Mouse (Mus musculus): ENCODE measurements around the gene Usp25.

- TF ChIP-seq POLR2A (IDR thresholded peaks at IDR 0.05; ENCODE audit: borderline replicate concordance, low read depth, low read length) (no peak), CTCF (IDR thresholded peaks at IDR 0.05; ENCODE audit: low read depth, low read length) (no peak)
Measured at GRCm38 (mm10) chr16:77034329-77034728, 20.8 kb downstream of the Usp25 start.

Data from bone marrow macrophage, adult 2 months (primary cell).